Mouse (Mus musculus): ENCODE results near the gene Scd2. TPM values are rescaled to one million over a fixed set of nuclear protein-coding genes. Genes with fewer than 3 reads are reported as not detected.

Gene Scd2
- total and polyA plus RNA-seq, 2 experiments from 2014 or later = 224 to 948 TPM

DNA sequence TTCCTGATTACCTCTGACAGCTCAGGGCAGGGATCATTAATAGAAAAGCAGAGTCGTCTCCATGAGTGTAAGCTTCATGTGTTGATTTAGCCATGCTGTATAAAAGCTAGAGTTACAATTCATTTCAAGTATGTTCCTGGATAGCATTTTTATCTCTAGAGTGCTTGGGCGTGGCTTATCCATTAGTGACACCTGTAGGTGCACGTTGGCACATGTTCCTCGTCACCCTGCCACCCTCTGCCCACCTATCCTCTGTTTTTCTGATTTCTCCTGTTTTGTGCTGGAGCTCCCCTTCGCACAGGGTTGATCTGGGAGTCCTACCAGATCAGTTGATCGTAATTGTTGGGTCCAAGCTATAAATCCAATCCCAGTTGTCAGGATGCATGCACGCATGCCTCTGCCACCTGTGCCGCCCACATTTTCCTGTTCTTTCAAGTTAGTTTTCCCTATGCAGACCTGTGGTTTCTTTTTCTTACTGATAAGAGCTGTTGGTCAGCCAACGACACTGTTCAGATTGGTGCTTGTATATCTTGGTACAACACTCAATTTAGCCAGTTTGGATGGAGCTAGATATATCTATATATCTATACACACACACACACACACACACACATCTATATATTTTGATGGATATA, 8.3 kb downstream of the Scd2 start:
- Histone ChIP-seq H3K4me1 (ENCODE audit: insufficient read depth, low read length) (peaks cover 20% of the 10 kb centered on the region), H3K9me3 (ENCODE audit: low read length) (no peaks in the 10 kb centered on the region), H3K4me2 (ENCODE audit: low read depth, low read length, poor library complexity, severe bottlenecking) (no peak overlapping the region), H3K4me3 (ENCODE audit: low read depth, low read length) (no peak overlapping the region), H3K27ac (ENCODE audit: low read depth, low read length) (no peak overlapping the region), H3K9ac (replicated peaks; ENCODE audit: low read length, poor library complexity, severe bottlenecking) (no peak overlapping the region), H3K27me3 (ENCODE audit: insufficient read depth, low read length) (no peaks in the 10 kb centered on the region), H3K36me3 (ENCODE audit: insufficient read depth, low read length) (peaks cover 74% of the 10 kb centered on the region)
- WGBS = 77% methylated on average over 9 of the region's 9 CpGs
- ATAC-seq (ENCODE audit: low FRiP score) = no peak
- no peak for TF ChIP-seq CTCF (IDR thresholded peaks at IDR 0.05)
- DNase-seq (ENCODE audit: low spot score) = no peak

DNA sequence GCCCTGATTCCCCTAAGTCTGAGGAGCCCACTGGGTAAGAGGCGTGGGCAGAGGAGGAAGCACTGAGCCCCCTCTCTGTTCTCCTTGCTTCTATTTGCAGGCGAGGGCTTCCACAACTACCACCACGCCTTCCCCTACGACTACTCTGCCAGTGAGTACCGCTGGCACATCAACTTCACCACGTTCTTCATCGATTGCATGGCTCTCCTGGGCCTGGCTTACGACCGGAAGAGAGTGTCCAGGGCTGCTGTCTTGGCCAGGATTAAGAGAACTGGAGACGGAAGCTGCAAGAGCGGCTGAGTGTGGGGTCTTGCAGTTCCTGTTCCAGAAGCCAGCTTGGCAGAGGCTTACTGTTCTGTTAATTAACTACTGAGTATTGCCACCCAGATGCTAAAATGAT, 9.4 kb downstream of the Scd2 start:
- H3K4me1 ChIP-seq (ENCODE audit: insufficient read depth, low read length) = peaks cover 13% of the 10 kb centered on the region
- H3K9me3 ChIP-seq (ENCODE audit: low read length) = no peaks in the 10 kb centered on the region
- H3K27me3 ChIP-seq (ENCODE audit: insufficient read depth, low read length) = no peaks in the 10 kb centered on the region
- no peak overlapping the region for H3K9ac ChIP-seq (replicated peaks; ENCODE audit: low read length, poor library complexity, severe bottlenecking)
- no peak overlapping the region for H3K27ac ChIP-seq (ENCODE audit: low read depth, low read length)
- H3K36me3 ChIP-seq (ENCODE audit: insufficient read depth, low read length) = peaks cover 76% of the 10 kb centered on the region
- H3K4me3 ChIP-seq (ENCODE audit: low read depth, low read length) = no peak overlapping the region
- DNase-seq (ENCODE audit: low spot score) = no peak
- TF ChIP-seq CTCF (IDR thresholded peaks at IDR 0.05) = no peak
- no peak overlapping the region for H3K4me2 ChIP-seq (ENCODE audit: low read depth, low read length, poor library complexity, severe bottlenecking)
- WGBS = 75% methylated on average over 11 of the region's 11 CpGs
- no peak for ATAC-seq (ENCODE audit: low FRiP score)

DNA sequence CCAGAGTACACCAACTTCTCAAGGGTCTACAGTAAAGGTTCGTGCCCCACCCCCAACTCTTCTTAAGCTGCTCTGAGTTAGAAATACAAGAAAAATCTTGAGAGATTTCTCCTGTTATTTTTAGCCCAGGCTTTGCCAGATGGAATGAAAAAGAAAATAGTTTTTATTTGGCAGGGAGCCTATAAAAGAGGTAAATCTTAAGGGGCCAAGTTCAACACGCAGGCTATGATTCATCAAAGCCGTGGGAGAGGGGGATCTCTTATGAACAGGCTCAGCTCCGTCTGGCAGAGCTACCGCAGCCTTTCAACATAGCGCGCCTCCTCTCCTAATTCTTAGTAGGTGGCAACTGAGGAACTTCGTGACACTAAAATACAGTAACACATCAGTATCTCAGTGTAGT, 10.0 kb downstream of the Scd2 start:
- H3K27ac ChIP-seq (ENCODE audit: low read depth, low read length) = no peak overlapping the region
- H3K27me3 ChIP-seq (ENCODE audit: insufficient read depth, low read length) = no peaks in the 10 kb centered on the region
- ATAC-seq (ENCODE audit: low FRiP score) (no peak), DNase-seq (ENCODE audit: low spot score) (no peak)
- H3K4me1 ChIP-seq (ENCODE audit: insufficient read depth, low read length) = peaks cover 7% of the 10 kb centered on the region
- no peak for TF ChIP-seq CTCF (IDR thresholded peaks at IDR 0.05)
- no peak overlapping the region for H3K4me3 ChIP-seq (ENCODE audit: low read depth, low read length)
- peaks cover 70% of the 10 kb centered on the region for H3K36me3 ChIP-seq (ENCODE audit: insufficient read depth, low read length)
- WGBS = 75% methylated on average over 8 of the region's 8 CpGs
- H3K9me3 ChIP-seq (ENCODE audit: low read length) = no peaks in the 10 kb centered on the region
- H3K4me2 ChIP-seq (ENCODE audit: low read depth, low read length, poor library complexity, severe bottlenecking) = no peak overlapping the region
- H3K9ac ChIP-seq (replicated peaks; ENCODE audit: low read length, poor library complexity, severe bottlenecking) = no peak overlapping the region

DNA sequence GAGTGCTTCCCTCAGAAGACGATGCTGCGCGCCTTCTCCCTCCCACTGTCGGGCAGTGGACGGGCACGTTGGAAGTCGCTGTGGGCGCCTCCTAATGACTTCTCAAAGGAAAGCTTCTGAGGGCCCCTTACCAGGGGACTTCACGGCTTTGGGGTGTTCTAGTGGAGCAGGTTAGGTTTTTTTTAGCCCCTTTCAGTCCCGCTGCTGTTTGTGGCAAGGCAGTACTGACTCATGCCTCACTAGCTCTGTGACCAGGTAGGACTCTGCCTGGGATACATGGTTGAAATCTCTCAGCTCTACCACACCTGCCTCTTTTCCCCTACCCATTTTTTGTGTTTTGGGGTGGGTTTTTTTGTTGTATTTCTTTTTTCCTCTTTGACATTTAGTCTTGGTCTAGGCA, 10.9 kb downstream of the Scd2 start:
- no peaks in the 10 kb centered on the region for H3K27me3 ChIP-seq (ENCODE audit: insufficient read depth, low read length)
- no peak overlapping the region for H3K9ac ChIP-seq (replicated peaks; ENCODE audit: low read length, poor library complexity, severe bottlenecking)
- ATAC-seq (ENCODE audit: low FRiP score) = no peak
- WGBS = 80% methylated on average over 10 of the region's 10 CpGs
- H3K36me3 ChIP-seq (ENCODE audit: insufficient read depth, low read length) = peaks cover 65% of the 10 kb centered on the region
- H3K4me2 ChIP-seq (ENCODE audit: low read depth, low read length, poor library complexity, severe bottlenecking) = no peak overlapping the region
- no peak overlapping the region for H3K4me3 ChIP-seq (ENCODE audit: low read depth, low read length)
- H3K9me3 ChIP-seq (ENCODE audit: low read length) = no peaks in the 10 kb centered on the region
- DNase-seq (ENCODE audit: low spot score) = no peak
- no peak for TF ChIP-seq CTCF (IDR thresholded peaks at IDR 0.05)
- H3K4me1 ChIP-seq (ENCODE audit: insufficient read depth, low read length) = no peaks in the 10 kb centered on the region
- H3K27ac ChIP-seq (ENCODE audit: low read depth, low read length) = no peak overlapping the region

DNA sequence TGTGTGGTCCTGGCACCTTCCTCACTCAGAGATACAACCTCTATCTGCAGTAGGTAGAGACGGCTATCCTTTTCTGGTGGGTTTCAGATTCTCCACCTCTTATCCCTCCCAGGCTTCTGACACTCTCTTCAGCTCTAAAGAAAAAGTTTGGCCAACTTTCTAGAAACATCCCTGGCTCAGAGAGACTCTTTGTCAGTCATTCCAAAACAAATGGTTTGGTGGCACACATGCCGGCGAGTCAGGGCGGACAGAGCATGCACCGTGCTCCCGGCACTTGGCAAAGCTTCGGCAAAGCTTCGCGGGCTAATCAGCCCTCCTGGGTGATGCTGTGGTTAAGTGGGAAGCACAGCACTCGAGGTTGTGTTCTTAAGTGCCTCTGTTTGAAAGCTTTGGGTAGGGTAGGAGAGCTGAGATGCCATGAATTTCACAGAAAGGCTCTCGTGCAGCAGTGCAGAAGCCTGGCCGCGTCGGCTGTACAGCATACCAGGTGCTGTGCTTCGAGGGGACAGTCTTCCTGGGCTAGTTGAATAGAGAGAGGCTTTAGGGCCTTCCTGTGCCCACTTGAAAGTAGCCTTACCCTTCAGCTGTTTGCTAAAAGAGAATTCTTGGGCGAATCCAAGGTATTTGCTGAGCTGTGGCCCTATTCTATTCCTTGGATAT, 11.5 kb downstream of the Scd2 start:
- 83% methylated on average over 16 of the region's 16 CpGs for WGBS
- no peak overlapping the region for H3K4me2 ChIP-seq (ENCODE audit: low read depth, low read length, poor library complexity, severe bottlenecking)
- TF ChIP-seq CTCF (IDR thresholded peaks at IDR 0.05) = no peak
- DNase-seq (ENCODE audit: low spot score) (no peak), ATAC-seq (ENCODE audit: low FRiP score) (no peak)
- no peak overlapping the region for H3K4me3 ChIP-seq (ENCODE audit: low read depth, low read length)
- no peaks in the 10 kb centered on the region for H3K9me3 ChIP-seq (ENCODE audit: low read length)
- peaks cover 63% of the 10 kb centered on the region for H3K36me3 ChIP-seq (ENCODE audit: insufficient read depth, low read length)
- no peaks in the 10 kb centered on the region for H3K27me3 ChIP-seq (ENCODE audit: insufficient read depth, low read length)
- H3K4me1 ChIP-seq (ENCODE audit: insufficient read depth, low read length) = no peaks in the 10 kb centered on the region
- H3K27ac ChIP-seq (ENCODE audit: low read depth, low read length) = no peak overlapping the region
- no peak overlapping the region for H3K9ac ChIP-seq (replicated peaks; ENCODE audit: low read length, poor library complexity, severe bottlenecking)

DNA sequence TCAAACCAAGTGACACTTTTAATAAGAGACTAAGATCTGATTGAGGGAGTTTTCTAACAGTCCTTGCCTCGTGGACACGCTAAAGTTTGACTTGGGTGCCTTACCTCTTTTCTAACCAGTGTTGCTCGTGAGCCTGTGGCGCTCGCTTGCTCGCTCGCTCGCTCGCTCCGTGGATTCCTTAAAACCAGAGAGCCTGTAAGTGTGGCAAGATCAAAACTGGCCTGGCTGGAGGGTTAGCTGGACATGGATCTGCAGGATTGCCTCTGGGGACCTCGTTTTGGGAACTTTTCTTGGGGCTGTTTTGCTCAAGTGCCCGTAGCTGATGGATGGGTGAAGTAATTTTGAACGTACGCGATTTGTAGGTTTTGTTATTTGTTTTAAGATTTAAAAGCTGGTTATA, 12.2 kb downstream of the Scd2 start:
- ATAC-seq (ENCODE audit: low FRiP score) (no peak), DNase-seq (ENCODE audit: low spot score) (no peak)
- no peak overlapping the region for H3K27ac ChIP-seq (ENCODE audit: low read depth, low read length)
- H3K27me3 ChIP-seq (ENCODE audit: insufficient read depth, low read length) = no peaks in the 10 kb centered on the region
- no peak overlapping the region for H3K4me3 ChIP-seq (ENCODE audit: low read depth, low read length)
- WGBS = 84% methylated on average over 15 of the region's 15 CpGs
- no peak for TF ChIP-seq CTCF (IDR thresholded peaks at IDR 0.05)
- no peaks in the 10 kb centered on the region for H3K9me3 ChIP-seq (ENCODE audit: low read length)
- H3K36me3 ChIP-seq (ENCODE audit: insufficient read depth, low read length) = peaks cover 55% of the 10 kb centered on the region
- no peaks in the 10 kb centered on the region for H3K4me1 ChIP-seq (ENCODE audit: insufficient read depth, low read length)
- H3K4me2 ChIP-seq (ENCODE audit: low read depth, low read length, poor library complexity, severe bottlenecking) = no peak overlapping the region
- no peak overlapping the region for H3K9ac ChIP-seq (replicated peaks; ENCODE audit: low read length, poor library complexity, severe bottlenecking)
